Mouse (Mus musculus) left cerebral cortex, postnatal 14 days (tissue): Measurements from ENCODE around the gene Wars2. TPM values are rescaled to one million over a fixed set of nuclear protein-coding genes. Genes with fewer than 3 reads are reported as not detected.

ENCODE experiments used
- DNase-seq, 2 experiments: peaks; one replicate each; pipeline ENCODE4 v3.0.0; 2021 to 2022; ENCODE audit warnings: low spot score in 2 of 2, mixed read lengths in 1 of 2
- intact Hi-C: fragments of 180-260 bp; cut with DNase I; formaldehyde crosslinking; loops from one replicate; pipeline ENCODE4 v1.15.1; 2025
- total RNA-seq, 2 experiments: library from RNA; stranded (reverse); gene quantifications; 2 replicates each; pipeline ENCODE4 v1.2.3; 2021

Gene Wars2
- total RNA-seq, 2 experiments from 2014 or later = 7.6 to 8.5 TPM

DNA sequence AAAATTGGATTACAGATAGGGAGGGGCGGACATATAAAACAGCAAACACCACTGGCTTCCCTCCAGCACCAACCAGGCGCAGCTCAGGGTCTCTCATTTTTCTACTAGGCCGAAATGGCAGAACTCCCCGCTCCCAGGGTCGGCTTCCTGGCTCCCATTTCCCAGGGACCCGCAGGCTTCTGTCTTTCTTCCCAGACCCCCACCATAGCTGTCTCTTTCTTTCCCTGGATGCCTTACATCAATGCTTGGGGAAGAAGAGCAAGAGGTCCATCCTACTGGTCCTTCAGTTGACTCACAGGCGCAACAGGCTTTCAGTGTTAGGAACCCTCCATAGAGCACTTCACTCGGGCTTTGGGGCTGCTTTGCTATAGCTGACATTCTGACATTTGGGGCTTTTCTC, 101.6 kb downstream of the Wars2 start:
- no peak for DNase-seq
- intact Hi-C loops = no loop called here

DNA sequence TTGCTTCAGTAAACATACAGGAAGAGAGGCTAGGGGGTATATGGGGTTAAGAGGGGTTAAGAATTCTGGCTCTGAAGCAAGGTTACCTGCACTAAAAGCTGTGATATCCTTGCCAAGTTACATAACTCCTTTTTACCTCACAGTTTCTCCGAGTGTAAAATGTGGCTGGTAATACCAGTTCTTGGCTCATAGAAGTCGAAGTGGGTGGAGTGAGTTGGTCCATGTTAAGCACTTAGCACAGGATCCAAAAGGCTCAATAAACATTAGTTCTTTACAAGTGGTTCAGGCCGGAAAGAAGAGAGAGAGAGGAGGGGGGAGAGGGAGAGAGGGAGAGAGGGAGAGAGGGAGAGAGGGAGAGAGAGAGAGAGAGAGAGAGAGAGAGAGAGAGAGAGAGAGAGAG, 104.5 kb downstream of the Wars2 start:
- intact Hi-C loops = no loop called here
- no peak for DNase-seq

DNA sequence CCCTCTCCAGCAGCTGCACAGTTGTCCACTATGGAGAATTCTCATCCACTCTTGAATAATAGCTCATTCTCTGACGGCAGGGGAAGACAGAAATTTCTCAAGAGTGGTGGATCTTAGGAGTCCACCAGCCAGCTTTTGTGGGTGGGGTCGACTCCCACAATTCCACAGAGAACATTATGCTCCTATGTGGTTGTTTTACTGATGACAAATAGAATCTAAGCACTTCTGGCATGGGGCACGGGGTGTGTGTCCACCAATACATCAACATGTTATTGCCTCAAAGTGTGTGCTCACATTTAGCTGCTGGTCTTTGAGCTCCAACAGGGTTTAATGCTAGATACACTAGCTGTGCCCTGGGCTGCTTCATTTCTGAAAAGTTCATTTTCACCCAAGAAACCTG, 105.8 kb downstream of the Wars2 start:
- intact Hi-C loops = no loop called here
- DNase-seq = no peak

DNA sequence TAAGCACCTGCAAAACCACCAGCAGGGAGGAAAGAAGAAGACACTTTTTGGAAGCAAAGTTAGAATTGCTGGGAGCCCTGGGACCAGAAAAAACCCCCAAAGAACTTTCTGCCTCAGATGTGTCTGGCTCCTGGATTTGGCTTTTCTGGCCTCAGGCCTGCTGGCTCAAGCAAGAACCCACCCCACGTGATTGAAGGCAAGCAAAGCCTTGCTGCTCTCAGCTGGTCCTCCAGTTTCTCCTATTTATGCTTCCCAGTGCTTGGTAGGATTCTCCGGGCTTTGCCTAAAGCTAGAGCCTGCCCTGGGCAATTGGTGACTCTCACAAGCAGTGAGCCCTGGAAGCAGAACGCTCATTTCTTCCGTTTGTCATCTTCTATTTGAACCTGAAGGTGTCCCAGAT, 106.7 kb downstream of the Wars2 start:
- DNase-seq = no peak
- intact Hi-C loops = no loop called here

DNA sequence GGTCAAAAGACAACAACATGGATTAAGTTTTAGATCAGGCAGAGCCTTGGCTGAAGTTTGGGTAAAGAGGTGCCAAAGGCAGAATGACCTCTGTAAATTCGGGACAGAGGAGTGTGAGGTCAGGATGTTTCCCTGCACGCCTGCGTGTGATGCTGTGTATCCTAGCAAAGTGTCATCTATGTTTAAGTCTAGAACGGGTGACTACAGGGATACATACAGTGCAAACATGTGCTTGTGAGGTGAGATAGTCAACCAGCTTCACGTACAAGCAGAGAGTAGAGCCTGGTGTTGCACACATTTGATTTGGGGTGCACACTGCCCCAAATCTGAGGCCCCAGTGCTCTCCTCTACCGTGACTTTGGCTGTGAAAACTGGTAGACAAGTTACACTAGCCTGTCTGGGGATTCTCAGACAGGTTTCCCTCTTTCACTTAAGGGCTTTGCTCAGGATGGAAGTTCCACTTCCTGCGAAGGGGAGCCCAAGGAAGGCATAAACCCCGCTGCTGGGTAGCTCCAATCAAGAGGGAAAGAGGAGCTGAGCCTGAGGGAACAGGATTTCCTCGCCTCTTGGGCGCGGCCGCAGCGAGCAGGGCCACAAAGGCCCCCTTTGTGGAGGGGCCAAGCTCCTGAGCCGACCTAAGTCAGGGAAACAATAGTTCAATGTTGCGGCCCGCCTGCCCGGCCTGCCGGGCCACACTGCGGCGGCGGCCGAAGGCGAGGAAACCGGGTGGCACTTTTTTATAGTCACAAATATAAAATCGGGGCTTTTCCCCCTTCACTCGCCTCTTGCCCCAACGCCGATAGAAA, 107.3 kb downstream of the Wars2 start:
- intact Hi-C loops = no loop called here
- no peak for DNase-seq

DNA sequence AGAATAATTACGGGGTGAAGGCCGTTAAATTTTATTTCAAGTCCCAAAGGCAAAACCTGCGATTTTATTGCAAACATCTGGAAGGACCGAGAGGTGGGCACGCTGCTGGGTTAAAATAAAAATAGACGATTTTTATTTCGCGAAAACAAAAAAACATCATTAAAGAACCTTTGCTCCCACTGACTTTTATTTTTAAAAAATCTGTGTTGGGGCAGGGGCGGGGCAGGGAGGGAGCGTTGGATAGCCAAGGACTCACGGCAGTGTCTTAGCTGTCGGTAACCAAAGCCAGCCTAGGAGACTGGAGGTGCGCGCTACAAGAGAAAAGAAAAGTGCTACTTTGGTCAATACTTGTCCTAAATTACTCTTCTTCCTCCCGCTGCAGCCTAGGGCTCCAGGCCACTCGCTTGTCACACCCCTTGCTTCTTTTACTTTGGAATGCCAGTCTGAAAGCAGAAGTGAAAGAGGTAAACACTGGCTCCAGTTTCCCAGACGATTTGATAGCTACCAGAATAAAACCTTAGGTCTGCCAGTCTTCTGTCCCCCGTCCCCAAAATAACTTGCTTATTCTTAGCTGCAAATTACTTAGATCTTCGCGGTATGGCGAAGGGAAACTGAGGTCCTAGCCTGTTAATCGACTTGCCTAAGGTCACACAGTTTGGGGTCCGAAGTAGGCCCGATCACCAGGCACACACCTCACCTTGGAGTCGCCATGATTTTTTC, 108.1 kb downstream of the Wars2 start:
- no peak for DNase-seq
- intact Hi-C loops = no loop called here

- no peak for DNase-seq
- intact Hi-C loops = no loop called here
These were observed 108.6 kb downstream of the Wars2 start for GRCm38 (mm10) chr3:99249551-99249870.

DNA sequence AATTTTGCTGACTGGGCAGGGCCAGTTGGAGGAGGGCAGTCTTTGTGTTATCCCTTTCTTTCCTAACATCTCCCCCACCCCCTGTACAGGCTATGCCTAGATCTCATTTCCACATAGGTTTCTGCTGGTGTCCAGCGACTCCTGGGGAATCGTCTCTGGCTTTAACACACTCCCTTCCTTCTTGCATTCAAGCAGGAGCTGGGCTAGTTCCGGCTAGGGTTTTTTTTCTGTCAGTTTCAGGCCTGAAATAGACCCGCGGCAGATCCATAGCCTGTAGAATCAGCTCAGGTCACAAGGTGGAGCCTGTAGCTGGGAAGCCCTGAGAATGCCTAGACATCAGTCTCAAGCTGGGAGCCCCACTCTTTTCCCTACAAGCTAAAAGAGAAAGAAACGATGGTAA, 109.0 kb downstream of the Wars2 start:
- DNase-seq = no peak
- intact Hi-C loops = no loop called here

DNA sequence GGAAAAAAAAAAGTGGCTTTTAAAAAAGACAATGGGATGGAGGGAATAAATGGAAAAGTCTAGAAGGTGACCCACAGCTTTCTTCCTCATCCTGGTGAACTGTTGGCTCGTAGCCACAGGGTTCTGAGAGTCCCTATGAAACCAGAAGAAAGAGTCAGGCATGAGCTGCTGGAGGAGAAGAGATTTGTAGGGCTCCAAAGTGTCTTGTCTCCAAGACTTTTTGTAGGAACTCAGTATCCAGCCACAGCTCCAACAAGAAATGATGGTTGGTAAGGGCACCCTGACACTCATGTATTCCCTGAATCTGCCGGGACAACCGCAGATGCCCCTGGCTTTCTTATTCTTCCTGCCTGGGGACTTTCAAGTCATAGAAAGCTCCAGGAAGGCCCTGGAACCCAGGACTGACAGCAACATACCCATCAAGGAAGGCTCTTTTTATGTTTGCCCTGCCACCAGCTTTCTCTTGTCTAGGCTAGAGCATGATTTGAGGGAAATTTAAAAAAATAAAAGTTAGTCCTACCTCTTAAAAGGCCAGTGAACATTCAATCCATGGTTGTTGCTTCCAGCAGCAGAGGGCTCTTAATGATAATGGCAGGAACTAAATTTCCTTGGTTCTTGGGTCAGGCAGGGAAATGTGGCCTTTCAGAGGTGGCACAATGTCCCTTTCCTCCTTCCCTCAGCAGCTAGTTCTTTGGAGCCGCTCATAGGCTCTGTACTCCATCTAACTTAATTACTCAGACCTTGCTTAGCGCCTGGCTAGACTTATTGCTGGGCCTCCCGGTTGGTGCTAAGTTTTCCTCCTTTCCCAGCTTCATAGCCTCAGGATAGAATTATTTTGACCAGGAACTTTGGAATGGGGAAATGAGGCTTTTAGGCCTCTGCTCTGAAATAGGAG, 110.7 kb downstream of the Wars2 start:
- intact Hi-C loops = no loop called here
- no peak for DNase-seq

GRCm38 (mm10) chr3:99252461-99253091, 111.7 kb downstream of the Wars2 start:
- DNase-seq = no peak
- intact Hi-C loops = no loop called here

- no peak for DNase-seq
- intact Hi-C loops = no loop called here
These were observed 112.2 kb downstream of the Wars2 start for GRCm38 (mm10) chr3:99253092-99253488.

- intact Hi-C loops = no loop called here
- DNase-seq = no peak
These were observed 112.9 kb downstream of the Wars2 start for GRCm38 (mm10) chr3:99253497-99254451.

GRCm38 (mm10) chr3:99254559-99255151, 113.8 kb downstream of the Wars2 start:
- DNase-seq = no peak
- intact Hi-C loops = no loop called here

DNA sequence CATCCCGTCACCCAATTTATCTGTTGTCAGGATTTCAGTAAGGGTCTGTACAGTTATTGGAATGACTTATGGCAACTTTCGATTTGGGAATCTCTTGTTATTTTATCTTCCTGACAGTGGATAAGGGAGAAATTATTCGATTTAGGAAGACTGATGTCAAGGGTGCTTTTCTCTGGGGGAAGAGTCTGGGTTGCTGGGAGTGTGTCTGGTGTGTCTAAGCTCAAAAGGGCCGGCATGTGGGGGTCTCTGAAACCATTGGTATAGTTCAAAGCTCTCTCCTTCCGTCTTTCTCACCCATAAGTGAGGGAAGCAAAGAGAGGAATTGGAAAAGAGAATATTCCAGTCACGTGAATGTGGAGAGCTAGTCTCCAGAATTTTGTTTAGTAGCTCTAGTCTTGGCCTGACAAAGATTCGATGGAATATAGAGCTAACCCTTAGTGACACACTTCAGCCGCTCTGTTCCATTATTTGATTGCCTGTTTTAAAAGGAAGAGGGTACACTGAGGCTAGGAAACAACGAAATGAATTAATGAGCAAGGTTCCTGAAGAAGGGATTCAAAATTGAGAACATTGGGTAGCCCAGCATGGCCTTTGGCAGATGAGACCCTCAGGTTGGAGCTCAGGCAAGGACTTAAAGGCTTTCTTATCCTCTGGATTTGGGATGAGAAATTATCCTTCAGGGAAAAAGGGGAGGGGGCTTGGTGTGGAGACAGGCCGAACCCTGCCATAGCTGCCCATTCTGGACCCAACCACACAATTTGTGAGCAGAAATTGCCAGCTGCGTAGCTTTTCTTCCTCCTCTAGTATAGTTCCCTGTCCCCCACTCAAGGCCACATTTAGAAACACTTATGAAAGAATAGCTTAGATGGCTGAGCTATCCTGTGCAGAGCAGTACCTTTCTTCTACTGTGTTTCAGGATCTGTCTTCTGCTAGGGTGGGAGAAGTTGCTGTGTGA, 114.8 kb downstream of the Wars2 start:
- intact Hi-C loops = no loop called here
- no peak for DNase-seq

DNA sequence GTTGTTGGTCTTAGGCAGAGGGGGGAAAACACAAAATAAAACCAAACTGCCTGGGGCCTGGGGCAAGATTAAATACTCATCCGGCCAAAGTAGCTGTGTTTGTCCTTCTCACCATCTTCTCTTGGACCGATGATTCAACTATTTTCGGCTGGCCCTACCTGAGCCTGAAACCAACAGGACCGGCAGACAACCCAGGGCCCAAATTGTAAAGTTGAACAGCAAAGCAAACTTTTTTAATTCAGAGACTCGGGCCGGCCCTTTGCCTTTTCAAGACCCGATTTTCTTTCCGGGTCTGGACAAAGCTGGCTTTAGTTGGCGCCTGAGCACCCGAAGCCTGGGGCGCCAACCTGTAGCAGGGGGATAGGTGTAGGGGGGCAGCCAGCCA, 115.5 kb downstream of the Wars2 start:
- no peak for DNase-seq
- intact Hi-C loops = no loop called here

DNA sequence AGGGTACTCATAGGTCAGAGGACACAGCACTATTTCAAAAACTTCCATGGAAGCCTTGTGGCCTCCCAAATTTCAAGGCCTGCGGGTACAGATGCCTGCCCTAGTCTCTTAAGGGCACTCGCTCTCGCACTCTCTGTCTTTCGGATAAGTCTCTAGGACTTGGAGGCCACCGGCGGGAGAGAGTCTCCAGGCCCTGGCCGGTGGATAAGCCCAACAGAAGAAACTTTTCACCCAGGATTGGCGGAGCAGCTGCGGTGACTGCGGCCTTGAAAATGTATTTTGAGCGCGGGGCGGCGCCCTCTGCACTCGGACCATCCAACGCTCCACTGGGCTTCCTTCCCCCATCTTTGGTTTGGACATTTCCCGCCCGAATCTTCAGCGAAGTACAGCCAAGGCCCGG, 115.9 kb downstream of the Wars2 start:
- DNase-seq = no peak
- intact Hi-C loops = no loop called here
